Mouse (Mus musculus) C2C12 (cell line): ENCODE measurements around the gene Rap1b. TPM values are rescaled to one million over a fixed set of nuclear protein-coding genes. Genes with fewer than 3 reads are reported as not detected.

Experiments
- H3K27me3 ChIP-seq: one replicate; pipeline ENCODE4 v1.6.1; 2011; ENCODE audit not compliant: control insufficient read depth, insufficient read depth, insufficient read length
- H3K36me3 ChIP-seq: one replicate; pipeline ENCODE4 v1.6.1; 2011; ENCODE audit not compliant: control insufficient read depth, insufficient read depth
- H3K4me3 ChIP-seq: one replicate; pipeline ENCODE4 v1.5.1; 2011; ENCODE audit warnings: mild to moderate bottlenecking, control low read depth; ENCODE audit not compliant: poor library complexity, insufficient read depth, severe bottlenecking
- H3K79me2 ChIP-seq: one replicate; pipeline ENCODE4 v1.6.1; 2011; ENCODE audit not compliant: control insufficient read depth, insufficient read depth
- H3K79me3 ChIP-seq: one replicate; pipeline ENCODE4 v1.6.1; 2011; ENCODE audit warnings: low read depth, control low read depth
- H3ac ChIP-seq: one replicate; pipeline ENCODE3; 2011; ENCODE audit warnings: low read depth; ENCODE audit not compliant: control insufficient read depth, insufficient read length
- CEBPB ChIP-seq: IDR thresholded peaks from one replicate; pipeline ENCODE4 v1.6.1; 2011; ENCODE audit warnings: low read depth, mild to moderate bottlenecking, control low read depth, moderate library complexity
- CTCF ChIP-seq: IDR thresholded peaks from one replicate; pipeline ENCODE4 v1.5.1; 2011; ENCODE audit not compliant: control insufficient read depth, insufficient read depth, insufficient read length
- FOSL1 ChIP-seq: IDR thresholded peaks from one replicate; pipeline ENCODE4 v1.8.0; 2011; ENCODE audit warnings: mild to moderate bottlenecking, low read length; ENCODE audit not compliant: poor library complexity, insufficient read depth, severe bottlenecking
- MAX ChIP-seq: IDR thresholded peaks from one replicate; pipeline ENCODE4 v1.6.1; 2011; ENCODE audit warnings: mild to moderate bottlenecking, control low read depth
- MYOD1 ChIP-seq: IDR thresholded peaks from one replicate; pipeline ENCODE4 v1.6.1; 2011; ENCODE audit warnings: low read depth; ENCODE audit not compliant: control insufficient read depth, insufficient read length
- MYOG ChIP-seq: IDR thresholded peaks from one replicate; pipeline ENCODE4 v1.6.1; 2011; ENCODE audit not compliant: control insufficient read depth, insufficient read length; ENCODE audit errors: extremely low read depth
- USF1 ChIP-seq: IDR thresholded peaks from one replicate; pipeline ENCODE4 v1.6.1; 2011; ENCODE audit warnings: low read depth, mild to moderate bottlenecking, control low read depth, moderate library complexity
- polyA plus RNA-seq: library from polyadenylated mRNA; unstranded; fragments of >200 nt; fragmentation: generic; extraction: Trizol; gene quantifications from one replicate; pipeline ENCODE4 v1.2.1, GENCODE M21; 2012; ENCODE audit warnings: missing spikeins

The Rap1b gene
- polyA plus RNA-seq, 1 experiment: 54.9 TPM

DNA sequence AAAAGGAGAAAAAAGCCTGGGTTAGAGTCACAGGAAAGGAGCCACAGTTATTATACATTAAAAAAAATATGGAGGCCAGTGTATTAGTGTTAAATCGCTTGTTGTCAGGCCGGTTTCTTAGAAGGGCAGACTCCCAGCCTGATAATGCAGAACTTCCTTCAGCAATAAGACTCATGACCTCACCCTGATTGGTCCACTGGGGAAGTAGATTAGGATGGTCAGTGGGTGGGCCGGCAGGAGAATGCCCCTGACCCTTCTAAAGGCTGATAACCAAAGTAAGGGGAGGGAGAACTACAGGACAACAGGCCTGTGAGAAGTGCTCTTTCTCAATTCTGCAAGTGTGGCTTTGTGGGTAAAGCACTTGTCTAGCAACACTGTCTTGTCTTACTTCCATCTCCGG is 39.5 kb upstream of the Rap1b start:
- Histone ChIP-seq H3K4me3 (no peak overlapping the region), H3K79me3 (no peaks in the 10 kb centered on the region), H3K36me3 (no peaks in the 10 kb centered on the region), H3K27me3 (no peaks in the 10 kb centered on the region), H3K79me2 (no peaks in the 10 kb centered on the region), H3ac (no peak overlapping the region)
- TF ChIP-seq CEBPB (no peak), USF1 (no peak), CTCF (no peak), FOSL1 (no peak)

GRCm38 (mm10) chr10:117884760-117885159 is 38.9 kb upstream of the Rap1b start:
- Histone ChIP-seq H3K79me3 (no peaks in the 10 kb centered on the region), H3K4me3 (no peak overlapping the region), H3K36me3 (no peaks in the 10 kb centered on the region), H3K79me2 (no peaks in the 10 kb centered on the region), H3ac (no peak overlapping the region), H3K27me3 (no peaks in the 10 kb centered on the region)
- TF ChIP-seq MYOD1 (no peak), MAX (no peak), CEBPB (no peak), USF1 (no peak), FOSL1 (no peak), MYOG (no peak)

GRCm38 (mm10) chr10:117883438-117883837 is 37.6 kb upstream of the Rap1b start:
- no peaks in the 10 kb centered on the region for H3K79me3 ChIP-seq
- H3K36me3 ChIP-seq: no peaks in the 10 kb centered on the region
- H3K27me3 ChIP-seq: no peaks in the 10 kb centered on the region
- no peak for TF ChIP-seq USF1
- no peak for TF ChIP-seq MAX
- TF ChIP-seq CTCF: no peak
- no peak for TF ChIP-seq MYOG
- no peak for TF ChIP-seq MYOD1
- no peak for TF ChIP-seq CEBPB
- no peak for TF ChIP-seq FOSL1
- no peak overlapping the region for H3ac ChIP-seq
- H3K4me3 ChIP-seq: no peak overlapping the region
- no peaks in the 10 kb centered on the region for H3K79me2 ChIP-seq

GRCm38 (mm10) chr10:117878628-117879027 is 32.8 kb upstream of the Rap1b start:
- no peaks in the 10 kb centered on the region for H3K27me3 ChIP-seq

GRCm38 (mm10) chr10:117876801-117877200 is 31.0 kb upstream of the Rap1b start:
- Histone ChIP-seq H3K79me3 (no peaks in the 10 kb centered on the region), H3K4me3 (no peak overlapping the region), H3ac (no peak overlapping the region), H3K79me2 (no peaks in the 10 kb centered on the region), H3K36me3 (no peaks in the 10 kb centered on the region), H3K27me3 (no peaks in the 10 kb centered on the region)
- TF ChIP-seq CEBPB (no peak), MYOD1 (no peak), USF1 (no peak), CTCF (no peak), FOSL1 (no peak), MAX (no peak), MYOG (no peak)

More at GRCm38 (mm10) chr10:117878628-117879027, 32.8 kb upstream of the Rap1b start:
- no peak overlapping the region for H3ac ChIP-seq
- H3K36me3 ChIP-seq: no peaks in the 10 kb centered on the region
- H3K79me3 ChIP-seq: no peaks in the 10 kb centered on the region
- no peak overlapping the region for H3K4me3 ChIP-seq
- H3K79me2 ChIP-seq: no peaks in the 10 kb centered on the region
- no peak for TF ChIP-seq MYOG
- no peak for TF ChIP-seq FOSL1
- TF ChIP-seq MYOD1: no peak
- no peak for TF ChIP-seq USF1
- TF ChIP-seq MAX: no peak
- TF ChIP-seq CTCF: no peak
- TF ChIP-seq CEBPB: no peak

DNA sequence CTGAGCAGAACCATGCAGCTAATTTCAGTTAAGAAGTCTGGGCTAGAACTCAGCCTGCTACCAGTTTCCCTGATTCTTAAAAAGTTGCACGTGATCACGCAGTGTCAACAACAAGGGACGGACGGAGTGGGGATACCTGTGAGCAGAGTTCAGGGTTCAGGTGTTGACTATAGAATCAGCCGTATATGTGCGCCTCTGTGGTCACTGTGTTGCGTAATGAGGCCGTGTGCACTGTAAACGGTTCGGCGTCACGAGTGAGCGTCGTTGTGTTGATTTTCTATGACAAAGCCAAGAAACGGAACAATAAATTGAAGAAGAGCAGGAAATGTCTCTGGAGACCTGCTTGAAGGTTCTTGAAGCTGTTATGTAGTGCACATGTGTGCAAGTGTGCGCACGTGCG is 30.6 kb upstream of the Rap1b start:
- Histone ChIP-seq H3K79me3 (no peaks in the 10 kb centered on the region), H3K36me3 (no peaks in the 10 kb centered on the region), H3K27me3 (no peaks in the 10 kb centered on the region), H3K4me3 (no peak overlapping the region), H3ac (no peak overlapping the region), H3K79me2 (no peaks in the 10 kb centered on the region)
- no peak for TF ChIP-seq USF1
- TF ChIP-seq CEBPB: no peak
- TF ChIP-seq MYOG: no peak
- no peak for TF ChIP-seq FOSL1
- no peak for TF ChIP-seq MYOD1
- TF ChIP-seq MAX: no peak
- no peak for TF ChIP-seq CTCF
